Comparison of ENCODE assay signal across 8 mouse cellular contexts in the genomic region with DNA sequence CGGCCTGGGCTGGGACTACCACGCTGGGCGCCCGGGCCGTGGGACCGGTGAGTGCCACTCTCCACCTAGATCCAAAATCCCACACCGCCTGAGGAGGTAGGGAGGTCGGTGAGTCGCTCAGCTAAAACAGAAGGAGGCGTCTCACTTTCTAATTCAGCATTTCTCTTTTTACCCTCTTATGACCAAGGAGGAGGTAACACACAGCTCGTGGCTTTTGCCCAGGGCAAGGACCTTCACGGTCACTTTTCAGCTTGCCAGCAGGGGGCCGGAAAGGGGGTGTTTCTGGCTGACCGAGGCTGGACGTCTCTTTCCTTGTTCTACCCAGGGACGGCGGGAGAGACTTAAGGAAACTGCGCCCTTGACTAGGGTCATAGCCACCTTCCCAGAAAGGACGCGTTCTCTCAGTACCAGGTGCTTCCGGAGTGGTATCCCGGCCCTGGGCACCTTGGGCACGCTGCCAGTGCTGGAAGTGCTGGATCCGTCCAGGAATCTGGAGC. TPM values are rescaled to one million over a fixed set of nuclear protein-coding genes. Genes with fewer than 3 reads are reported as not detected.
DNase-seq lines count a peak whose midpoint lies in the region; ATAC-seq lines count a peak whose summit lies in the region.

No protein-coding gene starts in this region.

- peak overlapping the region; percentile 85 for H3K27ac ChIP-seq in forebrain, embryonic 15.5 days (replicated peaks)
- peak overlapping the region; percentile 92 for H3K27ac ChIP-seq in limb, embryonic 13.5 days
- peak overlapping the region; percentile 75 for H3K27ac ChIP-seq in midbrain, embryonic 12.5 days (replicated peaks)
- H3K27ac ChIP-seq in stomach, embryonic 15.5 days, result peak overlapping the region; percentile 95

- under 1% methylated on average over 24 of the region's 24 CpGs for WGBS in forebrain, embryonic 15.5 days
- under 1% methylated on average over 24 of the region's 24 CpGs for WGBS in limb, embryonic 13.5 days
- WGBS in midbrain, embryonic 12.5 days, result under 1% methylated on average over 24 of the region's 24 CpGs
- under 1% methylated on average over 24 of the region's 24 CpGs for WGBS in stomach, embryonic 15.5 days

- peak overlapping the region; percentile 81 for H3K4me2 ChIP-seq in forebrain, embryonic 15.5 days (replicated peaks)
- peak overlapping the region; percentile 86 for H3K4me2 ChIP-seq in limb, embryonic 13.5 days (replicated peaks)
- H3K4me2 ChIP-seq in midbrain, embryonic 12.5 days (replicated peaks), result peak overlapping the region; percentile 85
- peak overlapping the region; percentile 93 for H3K4me2 ChIP-seq in stomach, embryonic 15.5 days

- H3K27me3 ChIP-seq in forebrain, embryonic 15.5 days, result no peaks in the 10 kb centered on the region
- no peaks in the 10 kb centered on the region for H3K27me3 ChIP-seq in limb, embryonic 13.5 days
- no peaks in the 10 kb centered on the region for H3K27me3 ChIP-seq in midbrain, embryonic 12.5 days
- H3K27me3 ChIP-seq in stomach, embryonic 15.5 days (replicated peaks), result no peaks in the 10 kb centered on the region

- H3K4me1 ChIP-seq in forebrain, embryonic 15.5 days, result peaks cover 15% of the 10 kb centered on the region
- H3K4me1 ChIP-seq in limb, embryonic 13.5 days, result peaks cover 17% of the 10 kb centered on the region
- H3K4me1 ChIP-seq in midbrain, embryonic 12.5 days, result peaks cover 17% of the 10 kb centered on the region
- H3K4me1 ChIP-seq in stomach, embryonic 15.5 days, result peaks cover 15% of the 10 kb centered on the region

- H3K9me3 ChIP-seq in forebrain, embryonic 15.5 days, result no peaks in the 10 kb centered on the region
- H3K9me3 ChIP-seq in limb, embryonic 13.5 days, result no peaks in the 10 kb centered on the region
- no peaks in the 10 kb centered on the region for H3K9me3 ChIP-seq in midbrain, embryonic 12.5 days
- H3K9me3 ChIP-seq in stomach, embryonic 15.5 days, result no peaks in the 10 kb centered on the region

- peak overlapping the region; percentile 96 for H3K4me3 ChIP-seq in forebrain, embryonic 15.5 days
- H3K4me3 ChIP-seq in limb, embryonic 13.5 days, result peak overlapping the region; percentile 81
- peak overlapping the region; percentile 92 for H3K4me3 ChIP-seq in midbrain, embryonic 12.5 days
- peak overlapping the region; percentile 88 for H3K4me3 ChIP-seq in stomach, embryonic 15.5 days (replicated peaks)

- 0 out of 2 replicates have a peak, but pooled peaks have one; percentile 36 for ATAC-seq in cerebellum, adult (ENCODE audit: insufficient number of reproducible peaks, low FRiP score, low TSS enrichment)
- peak; percentile 45 for ATAC-seq in forebrain, embryonic 15.5 days (replicated peaks)
- ATAC-seq in hematopoietic stem cell, adult 5-6 weeks (replicated peaks in 1 of 2; ENCODE audit: insufficient read depth in 1 of 2, low FRiP score in 2 of 2, low TSS enrichment in 1 of 2, low read depth in 1 of 2, poor library complexity in 2 of 2, severe bottlenecking in 2 of 2), result peak; percentile 46 to 52
- no peak for ATAC-seq in limb, embryonic 13.5 days (ENCODE audit: low FRiP score, low read depth)
- ATAC-seq in midbrain, embryonic 12.5 days (ENCODE audit: low FRiP score, low read depth), result peak; percentile 35
- peak; percentile 36; the same call in 1 of the 2 replicates for ATAC-seq in stomach, embryonic 15.5 days (ENCODE audit: insufficient read depth, low FRiP score, low read depth)

- H3K9ac ChIP-seq in forebrain, embryonic 15.5 days (replicated peaks), result peak overlapping the region; percentile 85
- peak overlapping the region; percentile 81 for H3K9ac ChIP-seq in limb, embryonic 13.5 days
- H3K9ac ChIP-seq in midbrain, embryonic 12.5 days (replicated peaks), result peak overlapping the region; percentile 75
- H3K9ac ChIP-seq in stomach, embryonic 15.5 days, result peak overlapping the region; percentile 87

- DNase-seq in layer of hippocampus, adult 11-12 months (ENCODE audit: low spot score), result peak; percentile 32
- no peak for DNase-seq in layer of hippocampus, adult 9-11 months

- H3K36me3 ChIP-seq in forebrain, embryonic 15.5 days, result peaks cover 14% of the 10 kb centered on the region
- peaks cover 39% of the 10 kb centered on the region for H3K36me3 ChIP-seq in limb, embryonic 13.5 days
- H3K36me3 ChIP-seq in midbrain, embryonic 12.5 days, result peaks cover 25% of the 10 kb centered on the region
- H3K36me3 ChIP-seq in stomach, embryonic 15.5 days, result peaks cover 12% of the 10 kb centered on the region

RNA-seq across cellular contexts. Expression of gene Pigw, which starts 0.4 kb away (rescaled TPM):
- polyA plus RNA-seq in forebrain, embryonic 15.5 days (2015; fragmentation: Nextera tagmentation; extraction: Ambion mirVana), result 2.3 and 3.4 TPM in 2 replicates
- 6.3 and 6.5 TPM in 2 replicates for total RNA-seq in hematopoietic stem cell, adult 5-6 weeks (2017)
- polyA plus RNA-seq in limb, embryonic 13.5 days (2015; fragmentation: Nextera tagmentation; extraction: Ambion mirVana), result 2.4 and 2.6 TPM in 2 replicates
- polyA plus RNA-seq in midbrain, embryonic 12.5 days (2016; fragmentation: Nextera tagmentation; extraction: Ambion mirVana), result 2.6 and 2.8 TPM in 2 replicates
- 2.9 and 3.5 TPM in 2 replicates for polyA plus RNA-seq in stomach, embryonic 15.5 days (2015; fragmentation: Nextera tagmentation; extraction: Ambion mirVana)

RNA-seq across cellular contexts. Expression of gene Myo19, which starts 0.6 kb away (rescaled TPM):
- 4.7 and 6.9 TPM in 2 replicates for polyA plus RNA-seq in forebrain, embryonic 15.5 days (2015; fragmentation: Nextera tagmentation; extraction: Ambion mirVana)
- total RNA-seq in hematopoietic stem cell, adult 5-6 weeks (2017), result 1.8 and 4.1 TPM in 2 replicates
- 9.5 and 9.7 TPM in 2 replicates for polyA plus RNA-seq in limb, embryonic 13.5 days (2015; fragmentation: Nextera tagmentation; extraction: Ambion mirVana)
- polyA plus RNA-seq in midbrain, embryonic 12.5 days (2016; fragmentation: Nextera tagmentation; extraction: Ambion mirVana), result 8.5 and 9.9 TPM in 2 replicates
- 6.8 and 7.8 TPM in 2 replicates for polyA plus RNA-seq in stomach, embryonic 15.5 days (2015; fragmentation: Nextera tagmentation; extraction: Ambion mirVana)

RNA-seq across cellular contexts. Expression of gene Ggnbp2, which starts 9.9 kb away (rescaled TPM):
- 72.0 and 73.8 TPM in 2 replicates for polyA plus RNA-seq in forebrain, embryonic 15.5 days (2015; fragmentation: Nextera tagmentation; extraction: Ambion mirVana)
- total RNA-seq in hematopoietic stem cell, adult 5-6 weeks (2017), result 138 and 163 TPM in 2 replicates
- 71.0 and 75.5 TPM in 2 replicates for polyA plus RNA-seq in limb, embryonic 13.5 days (2015; fragmentation: Nextera tagmentation; extraction: Ambion mirVana)
- 69.2 and 79.1 TPM in 2 replicates for polyA plus RNA-seq in midbrain, embryonic 12.5 days (2016; fragmentation: Nextera tagmentation; extraction: Ambion mirVana)
- polyA plus RNA-seq in stomach, embryonic 15.5 days (2015; fragmentation: Nextera tagmentation; extraction: Ambion mirVana), result 69.8 and 76.7 TPM in 2 replicates

RNA-seq across cellular contexts. Expression of gene Znhit3, which starts 35.7 kb away (rescaled TPM):
- polyA plus RNA-seq in forebrain, embryonic 15.5 days (2015; fragmentation: Nextera tagmentation; extraction: Ambion mirVana), result 61.7 and 67.8 TPM in 2 replicates
- total RNA-seq in hematopoietic stem cell, adult 5-6 weeks (2017), result 26.1 and 41.6 TPM in 2 replicates
- 61.8 and 68.3 TPM in 2 replicates for polyA plus RNA-seq in limb, embryonic 13.5 days (2015; fragmentation: Nextera tagmentation; extraction: Ambion mirVana)
- polyA plus RNA-seq in midbrain, embryonic 12.5 days (2016; fragmentation: Nextera tagmentation; extraction: Ambion mirVana), result 58.1 and 62.4 TPM in 2 replicates
- 52.9 and 56.9 TPM in 2 replicates for polyA plus RNA-seq in stomach, embryonic 15.5 days (2015; fragmentation: Nextera tagmentation; extraction: Ambion mirVana)

RNA-seq across cellular contexts. Expression of gene Dhrs11, which starts 51.7 kb away (rescaled TPM):
- 4.4 and 4.7 TPM in 2 replicates for polyA plus RNA-seq in forebrain, embryonic 15.5 days (2015; fragmentation: Nextera tagmentation; extraction: Ambion mirVana)
- 21.3 and 22.0 TPM in 2 replicates for total RNA-seq in hematopoietic stem cell, adult 5-6 weeks (2017)
- 13.1 and 13.2 TPM in 2 replicates for polyA plus RNA-seq in limb, embryonic 13.5 days (2015; fragmentation: Nextera tagmentation; extraction: Ambion mirVana)
- 6.8 and 7.6 TPM in 2 replicates for polyA plus RNA-seq in midbrain, embryonic 12.5 days (2016; fragmentation: Nextera tagmentation; extraction: Ambion mirVana)
- 32.0 and 38.2 TPM in 2 replicates for polyA plus RNA-seq in stomach, embryonic 15.5 days (2015; fragmentation: Nextera tagmentation; extraction: Ambion mirVana)
